Mouse (Mus musculus): ENCODE measurements around the gene Lrp11. TPM values are rescaled to one million over a fixed set of nuclear protein-coding genes. Genes with fewer than 3 reads are reported as not detected.
A peak's percentile ranks its signal among the peaks of the same experiment; 100 is the strongest.

Lrp11 gene
- polyA plus RNA-seq, 1 experiment from 2014 or later = 0.28 TPM

- no peaks in the 10 kb centered on the region for H3K27me3 ChIP-seq (ENCODE audit: insufficient read depth, low read length)
- TF ChIP-seq EP300 (IDR thresholded peaks at IDR 0.05; ENCODE audit: low read depth) (no peak), CTCF (IDR thresholded peaks at IDR 0.05; ENCODE audit: low read depth) (no peak)
- 78% methylated on average over 16 of the region's 16 CpGs for WGBS (ENCODE audit: insufficient replicate concordance)
- H3K4me3 ChIP-seq (ENCODE audit: low read depth, low read length) = no peak overlapping the region
- no peaks in the 10 kb centered on the region for H3K4me1 ChIP-seq (ENCODE audit: insufficient read depth)
- no peak overlapping the region for H3K4me2 ChIP-seq (ENCODE audit: low read depth, low read length)
- DNase-seq (no peak), ATAC-seq (no peak)
- peaks cover 25% of the 10 kb centered on the region for H3K36me3 ChIP-seq (replicated peaks; ENCODE audit: insufficient read depth, low read length)
- H3K9me3 ChIP-seq (ENCODE audit: low read length) = no peaks in the 10 kb centered on the region
- no peak overlapping the region for H3K9ac ChIP-seq (replicated peaks)
- H3K27ac ChIP-seq (ENCODE audit: low read depth) = no peak overlapping the region
Observed at GRCm38 (mm10) chr10:7630951-7631720, 41.5 kb downstream of the Lrp11 start.

GRCm38 (mm10) chr10:7640366-7640765 lies 50.8 kb downstream of the Lrp11 start:
- H3K9ac ChIP-seq (replicated peaks) = no peak overlapping the region
- TF ChIP-seq CTCF (IDR thresholded peaks at IDR 0.05; ENCODE audit: low read depth) = no peak
- TF ChIP-seq EP300 (IDR thresholded peaks at IDR 0.05; ENCODE audit: low read depth) = no peak
- H3K9me3 ChIP-seq (ENCODE audit: low read length) = no peaks in the 10 kb centered on the region
- DNase-seq (no peak), ATAC-seq (no peak)
- no peak overlapping the region for H3K27ac ChIP-seq (ENCODE audit: low read depth)
- H3K27me3 ChIP-seq (ENCODE audit: insufficient read depth, low read length) = no peaks in the 10 kb centered on the region
- H3K4me2 ChIP-seq (ENCODE audit: low read depth, low read length) = no peak overlapping the region
- 94% methylated on average over 12 of the region's 12 CpGs for WGBS (ENCODE audit: insufficient replicate concordance)
- no peaks in the 10 kb centered on the region for H3K4me1 ChIP-seq (ENCODE audit: insufficient read depth)
- peaks cover 70% of the 10 kb centered on the region for H3K36me3 ChIP-seq (replicated peaks; ENCODE audit: insufficient read depth, low read length)
- no peak overlapping the region for H3K4me3 ChIP-seq (ENCODE audit: low read depth, low read length)

GRCm38 (mm10) chr10:7645911-7646310 lies 56.3 kb downstream of the Lrp11 start:
- Histone ChIP-seq H3K4me1 (ENCODE audit: insufficient read depth) (no peaks in the 10 kb centered on the region), H3K36me3 (replicated peaks; ENCODE audit: insufficient read depth, low read length) (peaks cover 63% of the 10 kb centered on the region), H3K4me2 (ENCODE audit: low read depth, low read length) (no peak overlapping the region), H3K9ac (replicated peaks) (no peak overlapping the region), H3K27me3 (ENCODE audit: insufficient read depth, low read length) (no peaks in the 10 kb centered on the region), H3K9me3 (ENCODE audit: low read length) (no peaks in the 10 kb centered on the region), H3K4me3 (ENCODE audit: low read depth, low read length) (no peak overlapping the region), H3K27ac (ENCODE audit: low read depth) (no peak overlapping the region)
- ATAC-seq (no peak), DNase-seq (no peak)
- TF ChIP-seq EP300 (IDR thresholded peaks at IDR 0.05; ENCODE audit: low read depth) (no peak), CTCF (IDR thresholded peaks at IDR 0.05; ENCODE audit: low read depth) (no peak)
- 74% methylated on average over 2 of the region's 2 CpGs for WGBS (ENCODE audit: insufficient replicate concordance)

- Histone ChIP-seq H3K4me2 (ENCODE audit: low read depth, low read length) (no peak overlapping the region), H3K4me1 (ENCODE audit: insufficient read depth) (no peaks in the 10 kb centered on the region), H3K27me3 (ENCODE audit: insufficient read depth, low read length) (no peaks in the 10 kb centered on the region), H3K27ac (ENCODE audit: low read depth) (no peak overlapping the region), H3K4me3 (ENCODE audit: low read depth, low read length) (no peak overlapping the region), H3K9me3 (ENCODE audit: low read length) (no peaks in the 10 kb centered on the region), H3K9ac (replicated peaks) (no peak overlapping the region), H3K36me3 (replicated peaks; ENCODE audit: insufficient read depth, low read length) (peaks cover 37% of the 10 kb centered on the region)
- DNase-seq = no peak
- WGBS (ENCODE audit: insufficient replicate concordance) = 87% methylated on average over 4 of the region's 4 CpGs
- no peak for TF ChIP-seq CTCF (IDR thresholded peaks at IDR 0.05; ENCODE audit: low read depth)
- TF ChIP-seq EP300 (IDR thresholded peaks at IDR 0.05; ENCODE audit: low read depth) = no peak
- no peak for ATAC-seq
Observed at GRCm38 (mm10) chr10:7649059-7649458, 59.5 kb downstream of the Lrp11 start.

- H3K27ac ChIP-seq (ENCODE audit: low read depth) = no peak overlapping the region
- peaks cover 32% of the 10 kb centered on the region for H3K36me3 ChIP-seq (replicated peaks; ENCODE audit: insufficient read depth, low read length)
- DNase-seq (no peak), ATAC-seq (no peak)
- H3K4me1 ChIP-seq (ENCODE audit: insufficient read depth) = no peaks in the 10 kb centered on the region
- H3K27me3 ChIP-seq (ENCODE audit: insufficient read depth, low read length) = no peaks in the 10 kb centered on the region
- 96% methylated on average over 2 of the region's 2 CpGs for WGBS (ENCODE audit: insufficient replicate concordance)
- no peak for TF ChIP-seq CTCF (IDR thresholded peaks at IDR 0.05; ENCODE audit: low read depth)
- TF ChIP-seq EP300 (IDR thresholded peaks at IDR 0.05; ENCODE audit: low read depth) = no peak
- no peak overlapping the region for H3K9ac ChIP-seq (replicated peaks)
- H3K9me3 ChIP-seq (ENCODE audit: low read length) = no peaks in the 10 kb centered on the region
- no peak overlapping the region for H3K4me3 ChIP-seq (ENCODE audit: low read depth, low read length)
- H3K4me2 ChIP-seq (ENCODE audit: low read depth, low read length) = no peak overlapping the region
Observed at GRCm38 (mm10) chr10:7651057-7651456, 61.5 kb downstream of the Lrp11 start.

- Histone ChIP-seq H3K27ac (ENCODE audit: low read depth) (peak overlapping the region; percentile 93), H3K9ac (replicated peaks) (peak overlapping the region; percentile 84), H3K36me3 (replicated peaks; ENCODE audit: insufficient read depth, low read length) (no peaks in the 10 kb centered on the region), H3K4me3 (ENCODE audit: low read depth, low read length) (peak overlapping the region; percentile 83), H3K9me3 (ENCODE audit: low read length) (no peaks in the 10 kb centered on the region), H3K4me2 (ENCODE audit: low read depth, low read length) (peak overlapping the region; percentile 87), H3K27me3 (ENCODE audit: insufficient read depth, low read length) (no peaks in the 10 kb centered on the region), H3K4me1 (ENCODE audit: insufficient read depth) (peaks cover 24% of the 10 kb centered on the region)
- DNase-seq = peak; percentile 83
- peak; percentile 73 for ATAC-seq
- under 1% methylated on average over 44 of the region's 44 CpGs for WGBS (ENCODE audit: insufficient replicate concordance)
- TF ChIP-seq CTCF (IDR thresholded peaks at IDR 0.05; ENCODE audit: low read depth) (no peak), EP300 (IDR thresholded peaks at IDR 0.05; ENCODE audit: low read depth) (no peak)
Observed at GRCm38 (mm10) chr10:7662471-7663141, 73.0 kb downstream of the Lrp11 start.

Data from liver, postnatal 0 days (tissue).